Mouse (Mus musculus): Measurements from ENCODE around the gene Ccpg1os.
A peak's percentile ranks its signal among the peaks of the same experiment; 100 is the strongest.

The Ccpg1os gene

DNA sequence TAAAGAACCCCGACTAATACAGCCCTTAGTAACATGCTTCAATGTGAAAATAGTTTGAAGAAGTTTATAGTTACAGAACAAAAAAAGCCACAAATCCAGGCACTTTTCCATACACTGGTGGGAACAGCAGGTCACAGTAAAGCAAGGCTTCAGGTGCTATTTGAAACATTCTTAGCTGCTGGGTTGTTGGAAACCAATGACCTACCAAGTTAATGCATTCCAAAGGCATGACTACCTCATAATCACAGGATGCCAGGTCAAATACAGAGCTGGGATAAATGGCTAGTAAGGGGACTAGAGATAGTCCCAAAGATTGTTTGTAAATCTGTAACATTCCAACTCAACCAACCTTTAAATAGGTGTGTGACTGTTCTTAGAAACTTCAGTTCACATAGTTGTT, 9.9 kb downstream of the Ccpg1os start:
- no peak for DNase-seq

DNA sequence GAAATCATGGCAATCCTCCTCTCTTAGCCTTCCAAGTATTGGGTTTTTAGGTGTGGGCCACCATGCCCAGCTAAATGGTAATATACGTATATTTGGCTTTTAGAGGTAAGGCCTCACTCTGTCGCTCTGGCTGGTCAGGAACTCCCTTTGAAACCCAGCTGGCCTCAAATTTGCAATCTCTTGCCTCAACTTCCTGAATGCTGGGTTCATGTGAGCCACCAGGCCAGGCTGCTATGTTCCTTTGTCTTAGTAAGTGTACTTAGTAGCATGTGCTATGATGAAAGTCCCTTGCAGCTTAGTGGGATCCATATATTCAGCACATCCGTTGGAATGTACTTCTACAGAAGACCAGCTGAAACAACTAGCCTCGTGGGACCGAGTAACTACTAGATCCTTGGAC, 10.4 kb downstream of the Ccpg1os start:
- DNase-seq, result no peak

DNA sequence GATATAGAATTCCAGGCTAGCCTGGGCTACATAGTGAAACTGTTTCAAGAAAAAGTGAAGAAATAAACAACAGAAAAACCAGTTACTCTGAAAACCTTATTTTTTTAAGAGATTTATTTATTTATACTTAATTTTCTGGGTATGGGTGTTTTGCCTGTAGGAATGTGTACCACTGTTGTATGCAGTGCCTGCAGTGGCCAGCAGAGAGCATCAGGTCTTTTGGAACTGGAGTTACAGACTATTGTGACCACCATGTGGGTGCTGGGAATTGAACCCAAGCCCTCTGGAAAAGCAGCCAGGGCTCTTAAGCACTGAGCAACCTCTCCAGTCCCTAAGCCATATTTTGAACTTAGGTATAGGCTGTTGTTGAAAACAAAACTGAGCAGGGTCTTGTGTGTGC, 12.2 kb downstream of the Ccpg1os start:
- DNase-seq, result no peak

DNA sequence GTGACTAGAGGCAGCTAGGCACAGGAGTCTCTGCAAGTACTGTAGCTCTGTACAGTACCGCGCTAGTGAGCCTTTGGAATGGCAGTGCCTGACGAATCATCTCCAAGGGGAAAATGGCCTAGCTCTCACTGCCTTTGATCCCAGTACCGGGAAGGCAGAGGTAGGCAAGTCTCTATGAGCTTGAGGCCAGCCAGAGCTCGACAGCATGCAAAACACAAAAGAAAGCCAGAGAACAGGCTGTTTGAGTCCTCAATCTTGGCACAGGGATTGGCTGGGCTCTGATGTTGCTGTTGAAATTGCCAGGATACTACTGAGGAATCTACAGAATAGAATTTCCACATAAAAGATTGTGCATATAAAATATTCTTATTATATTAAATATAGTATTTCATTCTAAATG, 12.7 kb downstream of the Ccpg1os start:
- DNase-seq, result no peak

DNA sequence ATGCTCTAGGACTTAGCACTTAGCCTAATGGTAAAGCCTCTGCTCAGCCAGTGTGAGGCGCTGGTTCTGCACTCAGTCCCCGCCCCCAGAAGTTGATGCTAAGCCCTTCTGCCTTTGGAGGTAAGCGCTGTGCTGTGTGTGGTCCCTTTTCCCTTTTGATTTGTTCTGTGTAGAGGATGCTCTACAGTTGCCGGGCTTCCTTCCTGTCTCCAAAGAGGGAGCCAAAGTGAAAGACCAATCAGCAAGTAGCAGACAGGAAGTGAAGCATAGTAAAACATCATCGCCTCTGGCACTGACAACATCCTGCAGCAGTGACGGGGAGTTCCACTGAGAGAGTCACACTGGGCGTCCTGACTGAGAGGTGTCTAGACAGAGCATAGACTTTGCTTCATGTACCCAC, 15.3 kb downstream of the Ccpg1os start:
- DNase-seq, result no peak

DNA sequence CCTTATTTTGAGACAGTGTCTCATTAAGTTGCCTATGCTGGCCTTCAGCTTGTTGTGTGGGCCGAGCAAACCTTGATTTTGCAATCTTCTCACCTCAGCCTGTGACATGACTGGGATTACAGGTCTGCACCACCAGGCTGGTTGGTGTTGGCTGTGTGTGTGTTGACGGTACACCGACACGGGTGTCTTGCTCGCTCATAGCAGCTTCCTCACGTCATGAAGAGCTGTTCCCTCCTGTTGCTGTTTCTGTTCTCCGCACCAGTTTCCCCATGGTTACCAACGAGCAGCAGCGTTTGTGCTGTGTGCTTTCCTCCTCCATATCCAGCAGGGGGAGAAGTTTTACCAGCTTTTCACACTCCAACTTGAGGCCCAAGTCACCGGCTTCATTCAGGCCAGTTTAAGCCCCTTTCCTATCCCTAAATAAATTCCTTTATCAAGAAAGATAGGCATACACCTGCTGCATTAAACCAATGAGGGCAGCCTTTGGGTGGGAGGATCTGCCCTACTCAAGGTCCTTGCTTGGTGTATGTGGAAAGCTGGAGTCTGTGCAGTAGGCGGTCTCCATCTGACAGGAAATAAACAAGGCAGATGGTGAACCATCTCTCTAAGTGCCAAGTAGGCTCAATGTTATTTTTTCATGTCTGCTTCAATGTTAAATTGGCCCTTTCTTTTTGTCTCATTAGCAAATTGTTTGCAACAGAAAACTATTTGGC, 16.7 kb downstream of the Ccpg1os start:
- peak; percentile 22 for DNase-seq

DNA sequence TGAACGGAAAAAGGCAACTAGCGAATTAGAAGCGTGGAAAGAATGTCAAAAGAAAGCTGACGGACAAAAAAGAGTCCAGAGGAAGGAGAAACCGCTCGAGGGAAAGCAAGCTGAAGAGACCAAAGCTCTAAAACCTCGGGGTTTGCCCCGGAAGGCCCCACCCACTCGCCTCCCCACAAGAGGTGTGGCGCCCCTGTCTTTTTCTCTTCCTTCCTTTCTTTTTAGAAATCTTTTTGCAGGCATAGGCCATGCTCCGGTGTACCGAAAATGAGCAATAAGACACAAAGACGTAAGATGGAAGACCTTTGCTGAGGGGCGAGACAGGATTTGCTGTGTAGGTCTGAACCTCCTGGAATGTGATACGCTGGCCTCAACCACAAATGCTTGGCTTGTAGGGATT, 23.2 kb downstream of the Ccpg1os start:
- DNase-seq, result no peak

DNA sequence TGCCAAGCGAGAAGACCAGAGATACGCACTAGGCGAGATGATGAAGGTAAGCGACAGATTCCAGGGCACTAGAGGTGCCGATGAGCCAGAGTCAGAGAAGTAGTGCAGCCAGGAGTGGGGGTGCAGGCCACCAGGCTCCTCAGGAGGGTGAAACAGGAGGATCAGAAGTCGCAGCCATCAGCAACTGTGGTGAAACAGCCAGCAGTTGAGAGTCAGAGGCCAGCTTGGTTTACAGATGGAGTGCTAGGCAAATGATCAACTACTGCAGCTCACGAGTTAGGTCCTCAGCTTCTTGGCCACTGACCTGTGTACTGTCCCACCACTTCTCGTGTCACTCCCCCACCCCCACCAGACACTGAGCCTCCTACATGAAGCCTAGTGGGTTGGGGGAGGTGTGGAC, 23.8 kb downstream of the Ccpg1os start:
- DNase-seq, result no peak

DNA sequence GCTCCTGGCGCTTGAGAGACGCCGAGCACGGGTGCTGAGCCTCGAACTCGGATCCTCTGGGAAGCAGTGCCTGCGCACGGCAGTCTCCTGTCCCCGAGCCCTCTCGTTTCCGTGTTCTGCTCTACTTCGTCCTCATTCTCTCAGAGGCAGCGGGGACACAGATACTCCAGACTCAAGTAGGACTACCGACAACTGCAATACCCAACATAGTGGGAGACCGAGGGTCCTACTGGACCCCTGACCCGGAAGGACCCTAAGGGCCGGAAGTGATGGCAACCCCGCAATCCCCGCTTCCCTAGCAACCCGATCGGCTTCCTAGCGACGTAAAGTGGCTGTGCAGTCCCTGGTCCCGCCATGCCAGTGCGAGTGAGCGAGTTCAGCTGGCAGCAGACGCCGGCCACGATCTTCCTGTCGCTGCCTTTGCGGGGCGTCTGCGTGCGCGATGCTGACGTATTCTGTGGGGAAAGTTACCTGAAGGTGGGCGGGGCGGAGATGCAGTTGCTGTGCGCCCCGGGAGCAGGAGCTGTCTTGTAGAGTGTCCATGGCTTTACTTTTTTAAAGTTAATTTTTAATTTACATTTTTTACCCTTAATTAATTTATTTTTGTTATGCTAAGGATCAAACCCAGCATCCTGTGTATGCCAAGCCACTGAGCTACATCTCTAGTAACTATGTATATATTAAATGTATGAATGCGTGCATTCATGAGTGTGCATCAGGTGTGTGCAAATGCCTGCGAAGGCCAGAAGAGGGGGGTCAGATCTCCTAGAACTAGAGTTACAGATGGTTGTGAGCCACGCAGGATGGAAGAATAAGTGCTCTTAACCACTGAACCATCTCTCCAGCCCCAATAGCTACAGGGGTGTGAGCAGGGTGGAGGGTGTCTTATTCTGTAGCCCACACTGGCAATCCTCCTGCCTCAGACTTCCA, 26.4 kb downstream of the Ccpg1os start, which contains the start of the genes Dyx1c1 and Gm44503:
Gene Dyx1c1 (plus strand): TSS at position 265 of the 930 bp plus-strand sequence.
Gene Gm44503 (plus strand): TSS at position 332 of the 930 bp plus-strand sequence.
- DNase-seq, result peak; percentile 64

DNA sequence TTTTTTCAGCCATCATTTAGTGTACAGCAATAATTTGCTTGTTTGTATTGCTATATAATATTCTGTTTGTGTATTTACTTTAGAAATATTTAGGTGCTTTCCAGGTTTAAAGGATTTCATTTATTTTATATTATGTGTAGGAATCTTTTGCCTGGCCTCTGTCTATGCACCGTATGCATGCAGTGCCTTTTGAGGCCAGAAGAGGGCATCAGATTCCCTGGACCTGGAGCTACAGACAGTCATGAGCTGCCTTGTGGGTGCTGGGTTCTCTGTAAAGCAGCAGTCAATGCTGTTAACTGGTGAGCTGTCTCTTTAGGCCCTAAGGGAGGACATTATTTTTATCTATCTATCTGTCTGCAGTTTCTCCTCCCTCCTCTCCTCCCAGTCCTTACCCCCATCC, 29.6 kb downstream of the Ccpg1os start:
- peak; percentile 44 for DNase-seq

DNA sequence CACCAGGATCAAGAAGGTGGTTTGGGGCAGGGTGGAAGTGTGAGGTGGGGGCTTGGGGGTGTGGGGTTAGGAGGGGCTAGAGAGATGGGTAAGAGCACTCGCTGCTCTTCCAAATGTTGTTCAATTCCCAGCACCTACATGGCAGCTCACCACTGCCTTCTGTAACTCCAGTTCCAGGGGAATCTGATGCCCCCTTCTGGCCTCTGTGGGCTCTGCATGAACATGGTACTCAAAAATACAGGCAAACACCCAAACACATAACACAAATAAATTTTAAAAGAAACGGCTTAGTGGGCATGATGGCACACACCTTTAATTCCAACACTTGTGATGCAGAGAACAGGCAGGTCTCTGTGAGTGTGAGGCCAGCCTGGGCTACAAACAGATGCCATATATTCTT, 30.4 kb downstream of the Ccpg1os start:
- DNase-seq, result peak; percentile 31

DNA sequence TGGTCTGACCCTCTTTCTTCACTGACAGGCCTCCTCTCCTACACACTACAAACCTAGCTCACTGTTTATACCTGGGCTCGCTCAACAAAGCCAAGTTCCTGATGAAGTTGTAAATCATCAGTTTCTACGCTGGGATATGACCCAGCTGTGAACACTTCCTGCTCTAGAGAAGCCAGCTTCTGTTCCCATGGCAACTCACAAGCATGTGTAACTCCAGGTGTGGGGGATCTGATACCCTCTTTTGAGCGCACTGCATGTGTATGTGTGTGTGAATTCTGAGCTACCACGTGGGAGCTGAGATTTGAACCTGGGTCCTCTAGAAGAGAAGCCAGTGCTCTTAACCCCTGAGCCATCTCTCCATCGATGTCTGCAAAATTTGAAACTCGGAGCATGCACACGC, 35.6 kb downstream of the Ccpg1os start:
- DNase-seq, result no peak

DNA sequence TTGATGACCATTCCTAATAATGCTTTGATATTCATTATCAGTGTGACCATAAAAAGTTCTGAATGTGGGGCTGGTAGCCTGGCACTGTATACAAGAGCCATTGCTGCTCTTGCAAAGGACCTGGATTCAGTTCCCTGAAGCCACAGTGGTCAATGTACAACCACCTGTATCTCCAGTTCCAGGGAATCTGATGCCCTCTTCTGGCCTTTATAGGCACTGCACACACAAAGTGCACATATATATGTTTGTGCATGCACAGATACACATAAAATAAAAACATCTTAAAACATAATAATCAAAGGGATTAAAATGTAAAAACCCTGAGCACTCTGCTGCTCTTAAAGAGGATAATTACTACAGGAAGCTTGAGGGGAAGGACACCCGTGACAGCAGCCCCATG, 38.2 kb downstream of the Ccpg1os start:
- no peak for DNase-seq

DNA sequence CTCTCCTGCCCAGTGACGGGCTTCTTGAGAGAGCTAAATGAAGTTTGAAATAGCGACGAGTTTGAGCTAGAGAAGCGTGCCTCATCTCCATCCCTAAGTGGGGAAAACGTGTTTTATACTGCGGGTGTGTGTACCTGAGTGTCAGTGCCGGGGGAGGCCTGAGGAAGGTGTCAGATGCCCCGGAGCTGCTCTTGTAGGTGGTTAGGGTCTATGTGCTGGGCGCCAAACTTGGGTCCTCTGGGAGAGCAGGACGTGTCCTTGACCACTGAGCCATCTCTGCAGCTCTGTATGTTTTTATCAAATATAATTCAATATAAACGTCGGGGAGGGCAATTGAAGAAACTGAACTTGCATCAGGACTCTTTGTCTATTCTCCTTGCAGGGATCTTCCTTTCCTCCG, 40.9 kb downstream of the Ccpg1os start:
- no peak for DNase-seq

DNA sequence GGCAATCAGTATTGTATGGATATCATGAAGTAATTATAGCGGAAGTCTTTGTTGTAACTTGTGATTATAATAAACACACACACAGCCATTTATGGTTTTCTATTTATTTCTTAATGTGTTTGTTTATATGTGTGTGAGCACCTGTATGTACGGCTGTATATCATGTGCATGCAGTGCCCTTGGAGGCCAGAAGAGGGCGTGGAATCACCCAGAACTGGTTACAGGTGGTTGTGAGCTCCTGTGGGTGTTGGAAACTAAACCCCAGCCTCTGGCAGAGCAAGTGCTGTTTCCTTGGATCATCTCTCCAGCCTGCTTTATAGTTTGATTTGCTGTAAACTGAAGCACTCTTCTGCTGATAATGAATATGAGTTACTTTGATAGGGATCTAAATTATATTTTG, 41.8 kb downstream of the Ccpg1os start:
- no peak for DNase-seq

DNA sequence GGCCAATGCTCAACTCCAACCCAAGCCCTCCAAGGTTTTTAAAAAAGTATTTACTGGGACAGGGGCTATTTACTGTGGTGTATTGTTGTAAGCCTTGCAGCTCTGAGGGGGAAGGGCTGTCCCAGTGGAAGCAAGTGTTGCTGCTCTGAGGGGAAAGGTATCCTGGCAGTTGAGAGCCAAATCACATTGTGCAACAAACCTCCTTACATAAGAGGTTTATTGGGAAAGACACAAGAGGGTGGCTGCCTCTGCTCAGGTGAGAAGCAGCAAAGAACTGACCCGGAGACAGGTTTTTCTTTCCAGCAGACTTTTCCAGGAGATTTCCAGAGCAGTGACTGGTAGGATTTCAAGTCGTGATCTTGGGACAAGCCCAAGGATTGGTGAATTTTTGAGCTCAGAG, 48.9 kb downstream of the Ccpg1os start:
- DNase-seq, result no peak

DNA sequence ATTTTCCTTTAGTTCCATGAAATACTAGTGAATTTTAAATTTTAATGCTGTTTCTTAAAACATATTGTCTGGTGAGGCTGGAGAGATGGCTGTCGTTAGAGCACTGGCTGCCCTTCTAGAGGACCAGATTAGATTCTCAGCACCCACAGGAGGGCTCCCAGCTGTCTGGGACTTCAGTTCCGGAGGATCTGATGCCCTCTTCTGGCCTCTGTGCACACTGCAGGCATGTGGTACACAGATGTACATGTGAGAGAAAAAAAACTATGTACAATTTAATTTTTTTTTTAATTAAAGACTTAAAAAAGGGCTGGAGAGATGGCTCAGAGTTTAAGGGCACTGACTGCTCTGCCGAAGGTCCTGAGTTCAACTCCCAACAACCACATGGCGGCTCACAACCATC, 49.9 kb downstream of the Ccpg1os start:
- DNase-seq, result no peak

DNA sequence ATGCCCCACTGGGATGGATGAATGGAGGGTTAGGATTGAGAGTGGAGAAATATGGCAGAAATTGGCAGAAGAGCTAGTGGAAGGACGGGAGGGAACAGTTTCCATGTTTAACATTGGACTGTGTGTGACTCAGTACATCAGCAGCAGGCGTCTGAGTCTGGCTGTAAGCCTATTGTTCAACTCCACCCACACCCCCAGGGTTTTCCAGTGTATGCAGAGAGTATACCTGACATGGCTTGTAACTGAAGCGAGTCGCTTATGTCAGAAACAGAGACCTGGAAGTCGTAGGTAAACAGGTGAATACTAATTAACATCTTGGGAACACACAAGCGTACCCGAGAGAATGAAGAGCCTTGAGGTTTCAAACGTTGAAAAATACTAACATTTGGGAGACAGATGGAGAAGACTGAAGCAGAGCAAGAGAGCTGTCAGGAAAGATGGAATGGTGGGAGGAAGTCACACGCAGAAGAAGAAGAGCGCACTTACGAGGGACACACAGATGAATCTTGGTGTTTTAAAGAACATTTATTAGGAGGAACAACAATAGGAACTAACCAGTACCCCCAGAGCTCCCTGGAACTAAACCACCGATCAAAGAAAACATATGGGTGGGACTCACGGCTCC, 53.9 kb downstream of the Ccpg1os start:
- DNase-seq, result no peak
